In genomic region chr11:94632988-94633387, GRCm38 (mm10) we compare ENCODE assay signal across 15 mouse cellular contexts.
"Had no signal": no experiment of that assay in that cellular context is flagged by ENCODE, and none has a peak within 500 bp of the region (broad histone marks: within the 10 kb centered on the region; RNA-seq: fewer than 3 reads in every experiment).

No protein-coding gene starts in this region.

- H3K9me3 ChIP-seq: midbrain, embryonic 10.5 days; midbrain, embryonic 12.5 days; neural tube, embryonic 13.5 days had no signal

- H3K4me3 ChIP-seq: midbrain, embryonic 10.5 days; midbrain, embryonic 12.5 days; myocyte; neural tube, embryonic 13.5 days had no signal

- DNase-seq: lung, adult 18-20 months; lung, embryonic 14.5 days; lung, postnatal 10 days; lung, postnatal 4 days; midbrain, embryonic 14.5 days; right cerebral cortex, postnatal 14 days; spleen, adult 18-20 months; thymus, adult 18-20 months; thymus, postnatal 14 days; thymus, postnatal 36 days had no signal

- ATAC-seq: midbrain, embryonic 16.5 days had no signal

- H3K27me3 ChIP-seq: midbrain, embryonic 12.5 days; neural tube, embryonic 13.5 days had no signal

- H3K9ac ChIP-seq: lung, embryonic 14.5 days; midbrain, embryonic 12.5 days; neural tube, embryonic 13.5 days had no signal

- H3K27ac ChIP-seq: midbrain, embryonic 10.5 days; midbrain, embryonic 12.5 days; neural tube, embryonic 13.5 days had no signal

- H3K4me2 ChIP-seq: lung, embryonic 14.5 days; midbrain, embryonic 12.5 days; neural tube, embryonic 13.5 days had no signal
